Mouse (Mus musculus): ENCODE data around the gene Gap43.
"Not testable (repeated sequence)": the region's sequence is repeated elsewhere in the genome, so short reads cannot be mapped to it uniquely, and the experiment has no call there.

Gene Gap43

GRCm38 (mm10) chr16:42340021-42340768, at the start of gene Gap43:
TSS of gene Gap43 (minus strand) at chr16:42340651.
- no peak for DNase-seq (ENCODE audit: low read depth, low spot score)

DNA sequence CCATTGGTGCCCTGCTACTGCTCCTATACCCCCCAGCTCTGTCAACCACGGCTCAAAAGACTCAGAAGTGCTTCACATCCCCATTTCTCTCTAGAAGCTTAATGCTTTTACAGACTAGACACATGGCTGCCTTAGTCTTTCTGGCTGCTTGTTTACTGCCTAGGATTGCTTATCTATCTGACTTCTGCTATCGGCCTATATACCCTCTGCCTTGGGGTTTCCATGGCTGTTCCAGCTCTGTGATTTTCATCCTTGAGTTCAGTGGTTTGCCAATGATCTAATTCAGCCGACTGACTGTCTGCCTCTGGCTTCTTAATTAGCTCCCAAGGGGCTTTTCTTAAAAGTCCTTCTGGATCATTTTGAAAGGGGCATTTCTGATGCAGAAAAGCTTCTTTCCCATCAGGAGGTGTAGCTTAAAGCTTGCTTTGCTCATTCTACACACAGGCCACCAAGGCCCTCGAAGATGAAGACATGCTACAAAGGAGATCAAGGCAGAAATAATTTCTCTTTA, 40.9 kb upstream of the Gap43 start:
- no peak for DNase-seq (ENCODE audit: low read depth, low spot score)

DNA sequence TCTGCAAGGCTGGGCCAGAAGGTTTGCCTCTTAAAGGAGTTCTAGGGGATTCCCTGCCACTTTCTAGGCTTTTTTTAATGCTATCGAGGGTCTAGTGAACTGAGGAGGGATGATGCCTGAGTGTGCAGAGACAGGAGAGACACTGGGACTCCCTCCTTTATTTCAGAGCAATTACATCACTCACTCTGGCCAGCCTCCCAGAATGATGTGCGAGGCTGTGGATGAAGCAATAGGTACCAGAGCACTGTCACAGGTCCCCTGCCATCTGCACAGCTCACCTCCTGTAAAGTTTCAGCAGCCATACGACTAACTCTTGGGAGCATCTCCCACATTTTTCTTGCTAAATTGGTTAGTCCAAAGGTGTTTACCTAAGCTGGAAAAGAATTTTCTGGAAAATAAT, 40.2 kb upstream of the Gap43 start:
- DNase-seq (ENCODE audit: low read depth, low spot score) = no peak

- DNase-seq (ENCODE audit: low read depth, low spot score) = peak; percentile 30
Measured at GRCm38 (mm10) chr16:42370148-42370547, 29.7 kb upstream of the Gap43 start.

- no peak for DNase-seq (ENCODE audit: low read depth, low spot score)
Measured at GRCm38 (mm10) chr16:42369346-42369745, 28.9 kb upstream of the Gap43 start.

DNA sequence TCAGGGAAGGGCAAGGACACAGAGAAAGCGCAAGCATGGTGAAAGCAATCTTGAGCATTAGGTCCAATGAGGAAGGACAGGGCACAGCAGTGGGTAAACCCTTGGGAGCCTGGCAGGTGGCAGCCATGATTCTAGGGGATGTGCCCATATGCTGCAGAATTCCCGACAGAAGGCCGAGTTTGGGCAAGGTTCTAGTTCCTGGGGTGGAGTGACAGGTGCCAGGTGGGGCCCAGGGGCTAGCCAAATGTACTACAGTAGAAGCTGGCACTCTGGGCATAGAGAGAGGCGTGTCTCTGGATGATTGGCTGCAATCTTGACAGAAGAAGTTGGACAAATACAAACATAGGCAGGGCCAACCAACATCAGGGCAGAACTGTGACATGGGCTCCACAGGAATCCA, 19.6 kb upstream of the Gap43 start:
- no peak for DNase-seq (ENCODE audit: low read depth, low spot score)

DNA sequence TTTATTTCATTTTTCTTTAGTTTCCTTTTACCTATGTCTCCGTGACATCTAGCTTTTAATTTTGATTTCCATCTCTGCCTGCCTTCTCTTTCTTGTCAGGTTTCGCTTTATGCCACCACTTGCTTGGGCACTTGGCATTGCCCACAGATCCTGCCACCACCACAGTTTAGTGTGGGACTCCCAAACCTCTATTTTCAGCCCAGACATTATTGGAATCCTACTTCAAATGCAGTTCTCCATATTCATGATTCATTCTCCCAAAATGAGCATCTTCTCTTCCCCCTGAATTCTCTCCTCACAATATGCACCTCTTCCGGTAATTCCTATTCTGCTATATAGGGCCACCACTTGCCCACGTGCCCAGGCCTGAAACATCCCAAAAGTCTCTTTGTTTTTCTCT, 17.6 kb upstream of the Gap43 start:
- no peak for DNase-seq (ENCODE audit: low read depth, low spot score)

DNA sequence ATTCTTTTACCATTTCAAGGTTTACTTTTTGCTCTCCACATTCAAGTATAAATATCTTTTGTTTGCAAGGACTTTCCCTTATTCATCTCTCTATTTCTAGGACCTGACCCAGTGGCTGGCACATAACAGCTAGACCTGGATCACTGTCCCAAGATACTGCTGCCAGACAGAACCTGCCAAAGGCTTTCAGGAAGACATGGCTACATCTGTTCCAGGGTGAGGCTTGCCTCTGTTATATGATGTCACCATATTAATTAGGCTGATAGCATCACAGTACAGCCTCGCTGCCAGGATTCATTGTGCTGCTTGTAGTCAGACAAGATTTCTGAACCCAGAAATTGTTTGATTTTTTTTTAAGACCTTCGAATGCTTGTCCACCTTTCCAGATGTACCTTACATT, 9.6 kb upstream of the Gap43 start:
- DNase-seq (ENCODE audit: low read depth, low spot score) = no peak

DNA sequence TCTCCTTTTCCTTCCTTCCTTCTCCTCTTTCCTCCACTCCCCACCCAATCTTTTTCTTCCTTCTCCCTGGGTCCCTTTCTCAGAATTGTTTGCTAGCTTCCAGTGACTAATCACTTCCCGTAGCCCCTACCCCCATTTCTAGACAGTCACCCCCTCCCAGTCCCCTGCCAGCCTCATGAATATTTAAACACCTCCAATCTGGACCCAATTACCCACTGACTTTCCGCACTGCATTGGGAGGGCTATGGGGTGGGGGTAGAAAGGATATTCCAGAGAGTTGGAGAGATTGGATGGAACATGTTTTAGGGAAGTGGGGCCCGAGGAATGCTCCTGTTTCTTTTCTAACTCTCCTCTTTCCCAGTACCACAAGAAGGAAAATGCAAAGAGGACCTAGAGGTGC, 414 bp upstream of the Gap43 start:
- DNase-seq (ENCODE audit: low read depth, low spot score) = not testable (repeated sequence)

GRCm38 (mm10) chr16:42339512-42339911, 939 bp downstream of the Gap43 start:
- DNase-seq (ENCODE audit: low read depth, low spot score) = no peak

GRCm38 (mm10) chr16:42338987-42339386, 1.5 kb downstream of the Gap43 start:
- DNase-seq (ENCODE audit: low read depth, low spot score) = no peak

DNA sequence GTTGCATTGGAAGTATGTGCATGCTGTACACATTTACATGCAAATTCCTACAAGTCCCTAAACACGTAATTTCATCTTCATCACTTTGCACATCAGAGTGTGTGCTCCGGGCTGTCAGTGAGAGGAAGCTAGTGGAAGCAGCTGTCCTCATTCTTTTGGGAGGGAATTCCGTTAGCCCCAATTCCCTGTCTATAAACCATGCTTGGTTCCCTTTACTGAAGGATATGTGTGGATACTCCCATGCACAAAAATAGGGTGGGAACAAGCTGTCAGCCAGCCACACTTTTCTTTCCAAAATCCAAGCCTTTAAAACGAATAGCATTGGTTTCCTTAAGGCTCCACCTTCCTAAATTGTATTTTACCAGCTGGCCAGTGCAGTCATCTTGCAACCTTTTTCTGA, 2.1 kb downstream of the Gap43 start:
- DNase-seq (ENCODE audit: low read depth, low spot score) = no peak

GRCm38 (mm10) chr16:42337663-42338062, 2.8 kb downstream of the Gap43 start:
- DNase-seq (ENCODE audit: low read depth, low spot score) = no peak

GRCm38 (mm10) chr16:42336610-42337009, 3.8 kb downstream of the Gap43 start:
- no peak for DNase-seq (ENCODE audit: low read depth, low spot score)

DNA sequence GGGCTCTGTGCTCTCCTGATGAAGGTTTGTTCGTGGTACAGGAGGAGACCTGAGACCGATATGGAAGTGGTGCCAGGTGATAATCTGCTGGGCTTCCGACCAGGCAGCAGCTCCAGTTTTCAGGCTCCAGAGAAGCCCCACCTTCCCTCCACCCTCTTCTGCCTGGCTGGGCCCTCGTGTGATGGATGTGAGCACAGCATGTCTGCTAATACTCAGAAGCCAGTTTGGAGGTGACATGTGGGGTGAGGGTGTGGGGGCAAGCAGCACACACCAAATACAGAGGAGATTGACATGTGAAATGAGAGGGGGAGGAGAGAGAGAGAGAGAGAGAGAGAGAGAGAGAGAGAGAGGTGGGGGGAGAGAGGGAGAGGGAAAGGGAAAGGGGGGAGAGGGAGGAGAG, 8.1 kb downstream of the Gap43 start:
- no peak for DNase-seq (ENCODE audit: low read depth, low spot score)

GRCm38 (mm10) chr16:42326191-42326590, 14.3 kb downstream of the Gap43 start:
- no peak for DNase-seq (ENCODE audit: low read depth, low spot score)

DNA sequence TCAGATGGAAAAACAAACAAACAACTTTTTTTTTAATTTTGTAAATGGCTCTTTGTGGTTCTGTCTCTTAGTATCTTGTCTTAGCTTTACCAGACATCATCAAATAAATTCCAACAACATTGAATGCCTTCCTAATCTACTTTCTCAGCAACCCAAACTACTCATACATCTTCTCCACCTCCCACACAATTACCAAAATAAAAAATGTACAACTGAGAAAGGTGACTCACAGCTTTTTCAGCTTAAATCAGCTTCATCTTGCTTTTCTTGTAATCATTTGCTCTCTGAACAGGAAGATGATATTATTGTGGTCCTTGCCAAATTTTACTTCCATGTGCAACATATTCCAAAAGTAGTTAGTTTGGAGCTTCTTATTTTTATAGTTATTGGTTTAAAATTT, 14.9 kb downstream of the Gap43 start:
- DNase-seq (ENCODE audit: low read depth, low spot score) = no peak

- no peak for DNase-seq (ENCODE audit: low read depth, low spot score)
Measured at GRCm38 (mm10) chr16:42319831-42320230, 20.6 kb downstream of the Gap43 start.

DNA sequence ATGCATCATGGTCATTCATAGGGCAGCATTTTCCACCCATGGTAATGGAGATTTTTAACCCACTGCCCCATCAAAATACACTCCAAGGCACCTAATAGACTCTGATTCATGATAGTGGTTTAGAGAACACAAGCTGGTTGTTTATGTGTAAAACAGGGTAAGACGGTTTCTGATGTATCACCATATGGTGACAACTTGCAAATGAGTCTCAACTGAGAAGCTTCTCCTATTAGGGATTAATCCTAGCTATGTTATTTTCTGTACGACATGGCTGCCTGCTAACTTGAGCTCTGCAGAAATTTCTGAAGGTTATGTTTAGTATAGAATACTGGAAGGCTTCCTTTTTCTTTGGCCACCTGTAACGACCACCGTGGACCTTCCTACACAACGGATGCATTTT, 21.1 kb downstream of the Gap43 start:
- DNase-seq (ENCODE audit: low read depth, low spot score) = no peak

- DNase-seq (ENCODE audit: low read depth, low spot score) = no peak
Measured at GRCm38 (mm10) chr16:42312125-42312524, 28.3 kb downstream of the Gap43 start.

- no peak for DNase-seq (ENCODE audit: low read depth, low spot score)
Measured at GRCm38 (mm10) chr16:42308761-42309160, 31.7 kb downstream of the Gap43 start.

- DNase-seq (ENCODE audit: low read depth, low spot score) = peak; percentile 34
Measured at GRCm38 (mm10) chr16:42305934-42306701, 34.3 kb downstream of the Gap43 start.

- peak; percentile 39 for DNase-seq (ENCODE audit: low read depth, low spot score)
Measured at GRCm38 (mm10) chr16:42303461-42303860, 37.0 kb downstream of the Gap43 start.
